Mouse (Mus musculus): ENCODE data around the gene Cadm3. TPM values are rescaled to one million over a fixed set of nuclear protein-coding genes. Genes with fewer than 3 reads are reported as not detected.

Gene Cadm3
- total and polyA plus RNA-seq, 3 experiments: 0.44 TPM; not detected in 2

DNA sequence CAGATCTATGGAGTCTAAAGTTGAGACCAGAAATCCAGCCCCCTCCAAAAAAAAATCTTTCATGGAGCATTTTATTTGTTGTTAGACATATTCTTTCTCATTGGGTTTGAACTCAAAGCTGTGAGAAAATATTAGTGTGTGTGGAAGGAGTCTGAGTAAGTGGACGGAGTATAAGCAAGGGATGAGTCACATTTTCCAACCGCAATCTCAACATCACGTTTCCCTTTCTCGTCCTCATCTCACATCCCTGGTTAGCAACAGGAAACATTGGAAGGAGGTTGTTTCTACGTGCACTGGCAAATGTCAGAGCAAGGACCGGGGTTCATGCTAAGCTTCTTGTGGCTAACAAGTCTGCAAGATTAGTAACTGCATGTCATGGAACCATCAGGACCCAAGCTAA, 24.3 kb upstream of the Cadm3 start:
- ATAC-seq (ENCODE audit: extremely low read depth, insufficient number of reproducible peaks, low FRiP score, poor library complexity, severe bottlenecking): no peak

DNA sequence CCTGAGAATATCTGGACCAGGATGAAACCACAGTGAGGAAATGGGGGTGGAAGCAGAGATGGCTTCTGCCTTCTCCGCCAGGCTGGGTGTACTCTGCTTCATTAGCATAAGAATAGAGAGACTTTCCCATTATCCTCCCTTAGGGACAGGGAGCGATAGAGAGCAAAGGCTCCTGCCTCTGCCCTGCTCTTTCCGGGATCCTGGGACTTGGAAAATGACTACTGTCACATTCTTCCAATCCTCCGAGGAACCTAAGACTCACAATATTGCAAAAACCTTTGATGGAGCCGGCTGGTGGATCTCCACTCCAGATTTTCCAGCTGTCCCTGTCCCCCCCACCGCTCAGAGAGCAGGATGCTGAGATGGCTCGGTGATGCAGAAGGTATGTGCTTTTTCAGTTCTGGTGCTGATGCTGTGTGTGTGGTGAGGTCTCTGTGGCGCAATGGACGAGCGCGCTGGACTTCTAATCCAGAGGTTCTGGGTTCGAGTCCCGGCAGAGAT, 22.5 kb upstream of the Cadm3 start:
- TF ChIP-seq GATA1 (IDR thresholded peaks at IDR 0.05; ENCODE audit: borderline replicate concordance, low read length) (no peak), CTCF (IDR thresholded peaks at IDR 0.05; ENCODE audit: low read depth, low read length) (no peak), POLR2AphosphoS5 (IDR thresholded peaks at IDR 0.05; ENCODE audit: insufficient replicate concordance, low read depth, low read length) (no peak), TAL1 (conservative IDR thresholded peaks at IDR 0.05; ENCODE audit: low read depth, low read length) (no peak)
- ATAC-seq (ENCODE audit: extremely low read depth, insufficient number of reproducible peaks, low FRiP score, poor library complexity, severe bottlenecking): no peak
- Histone ChIP-seq H3K27me3 (ENCODE audit: insufficient read depth, low read length) (no peaks in the 10 kb centered on the region), H3K36me3 (replicated peaks) (no peaks in the 10 kb centered on the region), H3K4me1 (ENCODE audit: insufficient read depth, low read depth, low read length) (no peaks in the 10 kb centered on the region), H3K4me3 (ENCODE audit: low read depth, low read length) (no peak overlapping the region), H3K9me3 (replicated peaks) (peaks cover 2% of the 10 kb centered on the region)
- DNase-seq (ENCODE audit: low spot score): no peak

More for the DNA sequence above, 24.3 kb upstream of the Cadm3 start:
- H3K9me3 ChIP-seq (replicated peaks): peaks cover 2% of the 10 kb centered on the region
- no peak for DNase-seq (ENCODE audit: low spot score)
- no peaks in the 10 kb centered on the region for H3K4me1 ChIP-seq (ENCODE audit: insufficient read depth, low read depth, low read length)
- TF ChIP-seq CTCF (IDR thresholded peaks at IDR 0.05; ENCODE audit: low read depth, low read length) (no peak), POLR2AphosphoS5 (IDR thresholded peaks at IDR 0.05; ENCODE audit: insufficient replicate concordance, low read depth, low read length) (no peak), TAL1 (conservative IDR thresholded peaks at IDR 0.05; ENCODE audit: low read depth, low read length) (no peak), GATA2 (IDR thresholded peaks at IDR 0.05; ENCODE audit: borderline replicate concordance, low read depth, low read length) (no peak), GATA1 (IDR thresholded peaks at IDR 0.05; ENCODE audit: borderline replicate concordance, low read length) (no peak)
- no peaks in the 10 kb centered on the region for H3K27me3 ChIP-seq (ENCODE audit: insufficient read depth, low read length)
- H3K4me3 ChIP-seq (ENCODE audit: low read depth, low read length): no peak overlapping the region
- no peaks in the 10 kb centered on the region for H3K36me3 ChIP-seq (replicated peaks)

DNA sequence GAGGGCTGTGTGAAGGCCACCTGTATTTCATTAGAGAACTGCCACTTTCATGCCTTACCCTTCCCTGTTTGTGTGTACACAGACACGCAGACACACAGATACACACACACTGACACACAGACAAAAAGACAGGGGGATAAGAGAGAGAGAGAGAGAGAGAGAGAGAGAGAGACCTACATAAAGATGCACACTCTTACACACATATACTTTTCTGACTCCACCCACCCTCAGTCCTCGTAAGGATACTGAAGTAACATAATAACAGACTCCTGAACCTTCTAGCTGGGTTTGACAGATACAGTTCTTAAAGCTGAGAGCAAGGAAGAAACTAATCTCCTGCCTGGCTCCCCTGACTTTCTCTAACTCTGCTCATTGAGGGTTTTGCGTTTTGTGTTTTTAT, 21.9 kb upstream of the Cadm3 start:
- Histone ChIP-seq H3K36me3 (replicated peaks) (no peaks in the 10 kb centered on the region), H3K27me3 (ENCODE audit: insufficient read depth, low read length) (no peaks in the 10 kb centered on the region), H3K4me1 (ENCODE audit: insufficient read depth, low read depth, low read length) (no peaks in the 10 kb centered on the region), H3K4me3 (ENCODE audit: low read depth, low read length) (no peak overlapping the region), H3K9me3 (replicated peaks) (peaks cover 2% of the 10 kb centered on the region)
- TF ChIP-seq POLR2AphosphoS5 (IDR thresholded peaks at IDR 0.05; ENCODE audit: insufficient replicate concordance, low read depth, low read length) (no peak), CTCF (IDR thresholded peaks at IDR 0.05; ENCODE audit: low read depth, low read length) (no peak), TAL1 (conservative IDR thresholded peaks at IDR 0.05; ENCODE audit: low read depth, low read length) (no peak), GATA1 (IDR thresholded peaks at IDR 0.05; ENCODE audit: borderline replicate concordance, low read length) (no peak), GATA2 (IDR thresholded peaks at IDR 0.05; ENCODE audit: borderline replicate concordance, low read depth, low read length) (no peak)
- DNase-seq (ENCODE audit: low spot score) (no peak), ATAC-seq (ENCODE audit: extremely low read depth, insufficient number of reproducible peaks, low FRiP score, poor library complexity, severe bottlenecking) (no peak)

DNA sequence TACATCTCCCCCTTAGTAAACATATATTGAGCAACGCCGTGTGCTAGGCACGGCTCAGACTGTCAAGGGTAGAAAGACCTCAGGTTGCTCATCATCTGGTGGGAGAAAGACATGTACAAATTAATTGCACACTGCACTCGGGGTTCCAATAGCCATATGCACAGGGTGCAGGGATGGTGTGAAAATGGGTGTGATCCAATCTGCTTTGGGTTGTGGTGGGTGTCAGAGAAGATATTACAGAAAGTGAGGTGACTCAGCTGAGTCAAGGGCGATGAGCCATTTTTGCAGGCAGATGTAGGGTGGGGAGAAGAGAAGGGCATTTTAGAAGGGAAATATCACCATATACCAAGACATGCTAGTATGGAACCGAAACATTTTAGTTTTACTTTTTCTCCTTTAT, 13.9 kb upstream of the Cadm3 start:
- Histone ChIP-seq H3K4me1 (ENCODE audit: insufficient read depth, low read depth, low read length) (no peaks in the 10 kb centered on the region), H3K4me3 (ENCODE audit: low read depth, low read length) (no peak overlapping the region), H3K36me3 (replicated peaks) (no peaks in the 10 kb centered on the region), H3K9me3 (replicated peaks) (peaks cover 4% of the 10 kb centered on the region; the same call in 1 of the 2 replicates), H3K27me3 (ENCODE audit: insufficient read depth, low read length) (no peaks in the 10 kb centered on the region)
- TF ChIP-seq POLR2AphosphoS5 (IDR thresholded peaks at IDR 0.05; ENCODE audit: insufficient replicate concordance, low read depth, low read length) (no peak), GATA2 (IDR thresholded peaks at IDR 0.05; ENCODE audit: borderline replicate concordance, low read depth, low read length) (no peak), GATA1 (IDR thresholded peaks at IDR 0.05; ENCODE audit: borderline replicate concordance, low read length) (no peak), TAL1 (conservative IDR thresholded peaks at IDR 0.05; ENCODE audit: low read depth, low read length) (no peak), CTCF (IDR thresholded peaks at IDR 0.05; ENCODE audit: low read depth, low read length) (no peak)
- no peak for ATAC-seq (ENCODE audit: extremely low read depth, insufficient number of reproducible peaks, low FRiP score, poor library complexity, severe bottlenecking)
- no peak for DNase-seq (ENCODE audit: low spot score)

DNA sequence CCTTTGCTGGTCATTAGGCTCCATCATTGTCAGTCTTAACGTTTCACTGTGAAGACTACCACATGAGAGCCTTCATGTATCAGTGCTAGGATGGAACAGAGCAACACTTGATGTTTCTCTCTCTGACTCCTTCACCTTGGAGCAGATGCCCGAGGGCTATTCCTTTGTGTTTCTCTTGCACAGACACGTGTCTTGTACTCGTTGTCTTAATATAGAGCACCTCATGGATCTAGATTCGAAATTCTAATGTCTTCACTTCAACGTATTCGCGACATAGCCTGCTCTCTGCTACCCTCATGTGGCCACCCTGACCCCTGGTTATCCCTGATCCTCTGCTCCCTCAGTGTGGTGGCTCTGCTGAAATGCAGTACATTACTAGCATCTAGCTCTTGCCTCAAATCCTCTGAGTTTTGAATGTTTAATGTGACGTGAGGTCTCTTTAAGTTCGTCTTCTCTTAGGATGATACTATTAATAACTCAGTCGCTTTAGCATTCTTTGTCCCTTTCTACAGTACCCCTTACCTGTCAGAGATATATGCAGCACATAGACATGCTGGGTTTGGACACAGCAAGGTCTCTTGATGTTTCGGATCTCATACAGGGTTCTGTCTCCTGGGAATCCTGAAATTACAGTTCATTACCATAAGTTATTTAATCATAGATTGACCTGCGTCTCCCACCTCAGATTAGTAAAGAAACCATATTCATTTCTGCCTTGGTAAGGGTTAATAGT, 10.1 kb upstream of the Cadm3 start:
- TF ChIP-seq GATA1 (IDR thresholded peaks at IDR 0.05; ENCODE audit: borderline replicate concordance, low read length): no peak
- no peak for TF ChIP-seq POLR2AphosphoS5 (IDR thresholded peaks at IDR 0.05; ENCODE audit: insufficient replicate concordance, low read depth, low read length)
- Histone ChIP-seq H3K4me1 (ENCODE audit: insufficient read depth, low read depth, low read length) (no peaks in the 10 kb centered on the region), H3K9me3 (replicated peaks) (peaks cover 4% of the 10 kb centered on the region; the same call in 1 of the 2 replicates), H3K27me3 (ENCODE audit: insufficient read depth, low read length) (no peaks in the 10 kb centered on the region), H3K4me3 (ENCODE audit: low read depth, low read length) (no peak overlapping the region), H3K36me3 (replicated peaks) (no peaks in the 10 kb centered on the region)
- ATAC-seq (ENCODE audit: extremely low read depth, insufficient number of reproducible peaks, low FRiP score, poor library complexity, severe bottlenecking) (no peak), DNase-seq (ENCODE audit: low spot score) (no peak)

DNA sequence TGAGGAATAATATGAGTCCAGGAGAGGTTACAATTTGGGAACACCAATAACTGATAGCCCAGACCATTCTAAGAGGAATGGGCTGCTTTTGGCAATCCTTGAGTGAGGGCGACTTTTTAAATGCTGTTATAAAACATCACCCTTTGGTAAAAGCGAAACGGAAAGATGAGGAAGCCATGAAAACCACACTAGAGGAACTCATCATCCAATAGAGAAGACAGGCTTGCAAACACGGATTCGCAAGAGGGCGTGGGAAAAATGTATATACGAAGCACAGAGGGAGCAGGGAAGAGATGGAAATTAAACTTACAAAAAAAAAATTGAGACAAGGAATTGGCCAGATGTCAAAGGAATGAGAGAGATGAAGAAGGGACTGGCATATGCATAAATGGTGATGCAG, 6.5 kb upstream of the Cadm3 start:
- ATAC-seq (ENCODE audit: extremely low read depth, insufficient number of reproducible peaks, low FRiP score, poor library complexity, severe bottlenecking) (no peak), DNase-seq (ENCODE audit: low spot score) (no peak)
- Histone ChIP-seq H3K4me3 (ENCODE audit: low read depth, low read length) (no peak overlapping the region), H3K27me3 (ENCODE audit: insufficient read depth, low read length) (no peaks in the 10 kb centered on the region), H3K9me3 (replicated peaks) (0 out of 2 replicates have a peak, but pooled peaks cover 9% of the 10 kb centered on the region), H3K36me3 (replicated peaks) (no peaks in the 10 kb centered on the region), H3K4me1 (ENCODE audit: insufficient read depth, low read depth, low read length) (no peaks in the 10 kb centered on the region)
- TF ChIP-seq POLR2AphosphoS5 (IDR thresholded peaks at IDR 0.05; ENCODE audit: insufficient replicate concordance, low read depth, low read length) (no peak), GATA1 (IDR thresholded peaks at IDR 0.05; ENCODE audit: borderline replicate concordance, low read length) (no peak), CTCF (IDR thresholded peaks at IDR 0.05; ENCODE audit: low read depth, low read length) (no peak), TAL1 (conservative IDR thresholded peaks at IDR 0.05; ENCODE audit: low read depth, low read length) (no peak), GATA2 (IDR thresholded peaks at IDR 0.05; ENCODE audit: borderline replicate concordance, low read depth, low read length) (no peak)
